Mouse (Mus musculus) kidney, embryonic 14.5 days (tissue): ENCODE measurements at regions not wholly inside any gene's neighbourhood (a gene's known extent, or its start where the extent isn't known, plus 50 kb on each side); places are given as distances from the start of the nearest gene placed in this dataset.

Source experiments
- ATAC-seq: fragments of 200-750 bp; cut with Nextera tagmentation; 2 replicates; pipeline ENCODE4 v1.8.0; 2017; ENCODE audit warnings: moderate number of reproducible peaks, mild to moderate bottlenecking, moderate TSS enrichment, moderate library complexity; ENCODE audit not compliant: low FRiP score, low TSS enrichment
- H3K27ac ChIP-seq: fragments of 300-500 bp; sonication (generic); 2 replicates; pipeline ENCODE4 v1.5.1; 2014; ENCODE audit warnings: low read depth, mild to moderate bottlenecking, low read length, moderate library complexity, mixed read lengths
- H3K27me3 ChIP-seq: fragments of 300-500 bp; sonication (generic); 2 replicates; pipeline ENCODE4 v1.6.1; 2014; ENCODE audit warnings: mild to moderate bottlenecking, low read length; ENCODE audit not compliant: control insufficient read depth, insufficient read depth
- H3K36me3 ChIP-seq: fragments of 300-500 bp; sonication (generic); 2 replicates; pipeline ENCODE4 v1.6.1; 2014; ENCODE audit warnings: low read length, mixed read lengths; ENCODE audit not compliant: control insufficient read depth, insufficient read depth
- H3K4me1 ChIP-seq: fragments of 300-500 bp; sonication (generic); 2 replicates; pipeline ENCODE4 v1.6.1; 2014; ENCODE audit warnings: low read length, mixed read lengths; ENCODE audit not compliant: control insufficient read depth, insufficient read depth
- H3K4me2 ChIP-seq: fragments of 300-500 bp; sonication (generic); replicated peaks from 2 replicates; pipeline ENCODE4 v1.6.1; 2014; ENCODE audit warnings: low read depth, mild to moderate bottlenecking, low read length
- H3K4me3 ChIP-seq: fragments of 300-500 bp; sonication (generic); 2 replicates; pipeline ENCODE4 v1.5.1; 2014; ENCODE audit warnings: mild to moderate bottlenecking, low read length
- H3K9ac ChIP-seq: fragments of 300-500 bp; sonication (generic); 2 replicates; pipeline ENCODE4 v1.6.1; 2014; ENCODE audit warnings: low read depth, mild to moderate bottlenecking, low read length, moderate library complexity
- H3K9me3 ChIP-seq: fragments of 300-500 bp; sonication (generic); 2 replicates; pipeline ENCODE4 v1.6.1; 2016; ENCODE audit warnings: low read length; ENCODE audit not compliant: control insufficient read depth
- WGBS: fragments of 180-500 bp; shearing (Covaris S2); extraction: QIAGEN DNeasy Blood & Tissue Kit; methylation state at CpG from one replicate; pipeline ENCODE4 v1.1.7; 2014; 5-methylcytosine and 5-hydroxymethylcytosine counted together

DNA sequence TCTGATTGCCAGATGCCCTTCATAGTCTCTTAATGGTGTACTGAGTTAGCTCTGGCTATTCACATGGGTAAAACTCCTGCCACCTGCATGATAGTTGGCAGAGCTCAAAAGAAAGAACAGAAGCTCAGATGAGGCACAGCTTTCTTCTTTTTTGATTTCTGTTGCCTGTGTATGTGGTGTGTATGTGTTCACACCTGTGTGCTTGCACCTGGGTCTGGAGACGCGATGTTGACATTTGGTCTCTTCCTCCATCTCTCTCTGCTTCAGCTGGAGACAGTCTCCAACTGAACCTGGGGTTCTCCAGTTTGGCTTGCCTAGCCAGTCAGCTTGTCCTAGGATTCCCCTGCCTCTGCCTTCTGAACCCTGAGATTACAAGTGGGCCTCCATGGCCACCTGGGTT lies 51.0 kb upstream of the Prdm11 start:
- no peak overlapping the region for H3K4me2 ChIP-seq
- H3K4me1 ChIP-seq, result no peaks in the 10 kb centered on the region
- no peak for ATAC-seq
- no peak overlapping the region for H3K27ac ChIP-seq
- H3K36me3 ChIP-seq, result no peaks in the 10 kb centered on the region
- H3K9ac ChIP-seq, result no peak overlapping the region
- H3K27me3 ChIP-seq, result no peaks in the 10 kb centered on the region
- H3K9me3 ChIP-seq, result no peaks in the 10 kb centered on the region
- WGBS, result 97% methylated on average over 2 of the region's 2 CpGs
- no peak overlapping the region for H3K4me3 ChIP-seq

DNA sequence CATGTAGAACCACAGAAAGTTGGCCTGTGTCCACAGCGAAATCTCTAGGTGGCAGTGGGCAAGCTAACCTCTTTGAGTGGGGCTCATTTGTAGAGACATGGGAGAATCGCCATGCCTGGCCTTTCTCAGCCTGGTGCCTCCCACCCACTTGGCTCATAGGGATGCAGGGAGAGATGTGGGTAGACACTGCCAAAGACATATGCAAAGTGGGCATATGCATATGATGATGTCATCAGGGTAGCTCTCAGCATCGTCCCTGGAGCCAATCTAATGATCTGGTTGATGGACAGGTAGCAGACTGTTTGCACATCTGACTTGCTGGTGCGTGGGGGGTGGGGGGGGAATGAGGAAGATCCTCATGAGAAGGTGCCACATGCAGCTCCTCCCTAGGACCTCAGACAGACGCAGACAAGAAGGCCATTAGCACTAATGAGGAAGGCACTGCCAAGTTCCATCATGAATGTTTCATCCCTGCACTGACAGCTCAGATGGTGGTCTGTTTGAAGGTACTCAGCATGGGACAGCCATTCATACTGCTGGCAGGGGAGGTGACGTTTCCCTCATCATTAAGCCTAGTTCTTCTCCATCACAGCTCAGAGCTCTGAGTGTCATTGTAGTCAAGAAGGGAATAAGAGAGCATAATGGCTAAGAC lies 50.2 kb upstream of the Prdm11 start:
- WGBS, result 81% methylated on average over 6 of the region's 6 CpGs
- Histone ChIP-seq H3K27ac (no peak overlapping the region), H3K36me3 (no peaks in the 10 kb centered on the region), H3K9ac (no peak overlapping the region), H3K9me3 (no peaks in the 10 kb centered on the region), H3K4me1 (no peaks in the 10 kb centered on the region), H3K4me3 (no peak overlapping the region), H3K27me3 (no peaks in the 10 kb centered on the region), H3K4me2 (no peak overlapping the region)
- ATAC-seq, result no peak
